Mouse (Mus musculus) splenic B cell, adult 2 months (primary cell): ENCODE results near the gene Rnf225.
"Not testable (repeated sequence)": the region's sequence is repeated elsewhere in the genome, so short reads cannot be mapped to it uniquely, and the experiment has no call there.

ENCODE experiments used
- DNase-seq: peaks from one replicate; pipeline ENCODE4 v3.0.0-alpha.2; 2011; ENCODE audit warnings: low read depth, low spot score
- H3K27me3 ChIP-seq: 2 replicates; pipeline ENCODE4 v1.6.1; 2012; ENCODE audit warnings: mild to moderate bottlenecking, low read length, moderate library complexity, mixed read lengths; ENCODE audit not compliant: control insufficient read depth, poor library complexity, insufficient read depth, severe bottlenecking
- H3K36me3 ChIP-seq: 2 replicates; pipeline ENCODE4 v1.6.1; 2012; ENCODE audit warnings: mild to moderate bottlenecking, low read length, moderate library complexity, mixed read lengths; ENCODE audit not compliant: control insufficient read depth, poor library complexity, insufficient read depth, severe bottlenecking

Gene Rnf225

GRCm38 (mm10) chr7:12927191-12927680 is at the start of gene Rnf225:
Rnf225 (plus strand) TSS chr7:12927416.
- DNase-seq: no peak
- no peaks in the 10 kb centered on the region for H3K27me3 ChIP-seq
- H3K36me3 ChIP-seq: peaks cover 25% of the 10 kb centered on the region

DNA sequence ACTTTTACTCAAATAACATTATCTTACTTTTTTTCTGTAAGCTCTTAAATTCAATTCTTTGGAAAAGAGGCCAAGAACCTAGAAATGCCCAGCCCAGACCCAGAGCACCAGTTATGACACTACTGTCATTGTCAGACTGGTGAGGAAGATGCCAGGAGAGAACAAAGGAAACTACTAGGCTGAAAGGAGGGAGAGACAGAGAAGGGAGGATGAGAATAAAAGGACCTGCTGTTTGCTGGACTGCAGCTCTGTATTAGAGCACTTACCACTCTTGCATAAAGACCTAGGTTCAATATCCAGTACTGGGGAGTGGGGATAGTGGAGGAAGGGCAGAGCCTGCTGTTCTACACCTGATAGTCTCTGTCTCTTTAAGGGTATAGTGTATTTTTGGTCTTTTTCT is 47.2 kb upstream of the Rnf225 start:
- no peak for DNase-seq
- H3K36me3 ChIP-seq: no peaks in the 10 kb centered on the region
- H3K27me3 ChIP-seq: no peaks in the 10 kb centered on the region

GRCm38 (mm10) chr7:12880497-12880896 is 46.7 kb upstream of the Rnf225 start:
- not testable (repeated sequence) for DNase-seq, H3K27me3 ChIP-seq, H3K36me3 ChIP-seq

- no peaks in the 10 kb centered on the region for H3K27me3 ChIP-seq
- no peaks in the 10 kb centered on the region; the same call in 1 of the 2 replicates for H3K36me3 ChIP-seq
- DNase-seq: peak; percentile 94
Measured at GRCm38 (mm10) chr7:12880911-12881660, 46.1 kb upstream of the Rnf225 start, which contains the start of gene Zfp128. Zfp128 (plus strand) TSS chr7:12881177.

- DNase-seq: no peak
Measured at GRCm38 (mm10) chr7:12886563-12887266, 40.5 kb upstream of the Rnf225 start.

GRCm38 (mm10) chr7:12887585-12887984 is 39.6 kb upstream of the Rnf225 start:
- H3K27me3 ChIP-seq: no peaks in the 10 kb centered on the region; the same call in 1 of the 2 replicates
- DNase-seq: no peak
- no peaks in the 10 kb centered on the region; the same call in none of the 2 replicates for H3K36me3 ChIP-seq

More at GRCm38 (mm10) chr7:12886563-12887266, 40.5 kb upstream of the Rnf225 start:
- no peaks in the 10 kb centered on the region; the same call in 1 of the 2 replicates for H3K27me3 ChIP-seq
- no peaks in the 10 kb centered on the region; the same call in none of the 2 replicates for H3K36me3 ChIP-seq

DNA sequence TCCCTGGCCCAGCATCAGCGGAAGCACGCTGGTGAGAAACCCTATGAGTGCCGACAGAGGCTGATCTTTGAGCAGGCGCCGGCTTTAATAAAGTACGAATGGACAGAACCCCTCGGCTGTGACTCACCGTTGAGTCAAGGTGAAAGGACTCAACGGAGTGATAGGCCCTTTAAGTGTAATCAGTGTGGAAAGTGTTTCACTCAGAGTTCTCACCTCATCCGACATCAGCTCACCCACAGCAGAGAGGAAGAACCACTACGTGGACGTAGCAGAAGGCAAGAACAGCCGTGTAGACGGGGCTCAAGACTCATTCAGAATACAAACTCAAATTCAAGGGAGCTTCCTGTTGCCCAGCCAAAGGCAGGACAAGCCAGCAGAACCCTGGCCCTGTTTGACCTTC is 36.3 kb upstream of the Rnf225 start:
- H3K36me3 ChIP-seq: no peaks in the 10 kb centered on the region; the same call in 1 of the 2 replicates

GRCm38 (mm10) chr7:12891334-12891733 is 35.9 kb upstream of the Rnf225 start:
- H3K36me3 ChIP-seq: no peaks in the 10 kb centered on the region; the same call in 1 of the 2 replicates
- DNase-seq: no peak
- H3K27me3 ChIP-seq: no peaks in the 10 kb centered on the region; the same call in 1 of the 2 replicates

More for the DNA sequence above, 36.3 kb upstream of the Rnf225 start:
- DNase-seq: no peak
- H3K27me3 ChIP-seq: no peaks in the 10 kb centered on the region; the same call in 1 of the 2 replicates

DNA sequence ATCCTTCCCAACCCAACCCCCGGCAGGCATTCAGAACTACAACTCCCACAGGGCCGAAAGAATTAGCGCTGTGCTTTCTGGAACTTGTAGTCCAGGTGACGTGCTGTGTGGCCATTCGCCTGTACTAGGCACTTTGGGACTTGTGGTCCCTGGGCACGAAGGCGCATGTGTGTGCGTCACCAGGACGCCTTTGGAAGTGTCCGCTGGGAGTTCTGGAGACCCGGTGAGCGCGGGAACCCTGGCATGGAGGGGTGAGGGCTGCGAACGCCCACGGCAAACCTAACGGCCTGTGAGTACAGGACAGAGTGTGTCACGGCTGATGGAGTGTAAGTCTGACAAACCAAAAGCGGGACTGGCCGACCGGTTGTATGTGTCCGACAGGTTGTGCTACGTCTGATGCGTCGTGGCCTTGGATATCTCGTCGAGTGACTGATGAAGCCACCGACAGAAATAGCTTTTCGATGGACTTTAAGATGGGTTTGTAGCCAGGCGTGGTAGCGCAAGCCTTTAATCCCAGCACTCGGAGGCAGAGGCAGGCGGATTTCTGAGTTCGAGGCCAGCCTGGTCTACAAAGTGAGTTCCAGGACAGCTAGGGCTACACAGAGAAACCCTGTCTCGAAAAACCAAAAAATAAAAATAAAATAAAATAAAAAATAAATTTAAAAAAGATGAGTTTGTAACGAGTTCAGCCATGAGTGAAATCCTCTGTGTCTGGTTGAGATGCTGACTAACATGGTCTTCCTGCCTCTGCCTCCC is 29.4 kb upstream of the Rnf225 start, which contains the start of gene Zscan22:
Zscan22 (plus strand) TSS at position 161 of the 756 bp plus-strand sequence.
- Histone ChIP-seq H3K27me3 (no peaks in the 10 kb centered on the region), H3K36me3 (peaks cover 4% of the 10 kb centered on the region; the same call in 1 of the 2 replicates)
- DNase-seq: peak; percentile 90

- Histone ChIP-seq H3K36me3 (peaks cover 9% of the 10 kb centered on the region), H3K27me3 (no peaks in the 10 kb centered on the region)
- no peak for DNase-seq
Measured at GRCm38 (mm10) chr7:12901517-12901916, 25.7 kb upstream of the Rnf225 start.

- Histone ChIP-seq H3K36me3 (peaks cover 9% of the 10 kb centered on the region), H3K27me3 (no peaks in the 10 kb centered on the region)
- DNase-seq: no peak
Measured at GRCm38 (mm10) chr7:12903623-12904022, 23.6 kb upstream of the Rnf225 start.

- peaks cover 9% of the 10 kb centered on the region for H3K36me3 ChIP-seq
- H3K27me3 ChIP-seq: no peaks in the 10 kb centered on the region
- DNase-seq: no peak
Measured at GRCm38 (mm10) chr7:12905146-12905545, 22.1 kb upstream of the Rnf225 start.

GRCm38 (mm10) chr7:12909498-12909962 is 17.7 kb upstream of the Rnf225 start:
- peak; percentile 90 for DNase-seq
- no peaks in the 10 kb centered on the region for H3K27me3 ChIP-seq

DNA sequence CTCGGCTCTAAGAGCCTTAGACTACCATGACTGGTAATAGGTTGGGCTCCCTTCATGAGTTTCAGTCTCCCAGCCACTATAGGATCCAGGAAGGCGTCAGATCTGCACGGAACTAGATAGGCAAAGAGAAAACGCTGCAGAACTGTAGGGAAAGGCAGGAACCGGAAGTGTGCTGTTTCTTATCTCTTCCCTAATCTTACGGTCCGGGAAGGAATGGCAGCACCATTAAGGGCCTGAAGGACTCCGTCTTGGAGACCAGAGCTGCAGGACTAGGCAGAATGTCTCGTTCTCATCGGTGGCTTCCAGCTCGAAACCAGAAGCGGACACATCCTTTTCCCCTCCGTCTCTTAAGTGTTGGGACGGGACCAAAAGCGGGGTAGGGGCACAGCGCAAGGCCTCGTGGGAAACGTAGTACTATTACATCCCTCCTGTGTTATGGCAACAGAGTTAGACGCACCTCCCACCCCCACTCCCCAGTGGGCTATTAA is 17.0 kb upstream of the Rnf225 start:
- Histone ChIP-seq H3K27me3 (no peaks in the 10 kb centered on the region), H3K36me3 (peaks cover 2% of the 10 kb centered on the region)
- peak; percentile 40 for DNase-seq

More at GRCm38 (mm10) chr7:12909498-12909962, 17.7 kb upstream of the Rnf225 start:
- peaks cover 5% of the 10 kb centered on the region for H3K36me3 ChIP-seq
